Mouse (Mus musculus) lung, embryonic 14.5 days (tissue): ENCODE measurements around the gene Vgf. TPM values are rescaled to one million over a fixed set of nuclear protein-coding genes. Genes with fewer than 3 reads are reported as not detected.

Source experiments
- ATAC-seq: fragments of 200-750 bp; cut with Nextera tagmentation; 2 replicates; pipeline ENCODE4 v1.8.0; 2017; ENCODE audit warnings: mild to moderate bottlenecking, moderate TSS enrichment, moderate library complexity; ENCODE audit not compliant: insufficient read depth
- DNase-seq: peaks from one replicate; pipeline ENCODE4 v3.0.0-alpha.2; 2015
- H3K27ac ChIP-seq: fragments of 300-500 bp; sonication (generic); 2 replicates; pipeline ENCODE4 v1.5.1; 2014; ENCODE audit warnings: low read depth, mild to moderate bottlenecking, moderate library complexity
- H3K27me3 ChIP-seq: fragments of 300-500 bp; sonication (generic); 2 replicates; pipeline ENCODE4 v1.6.1; 2014; ENCODE audit warnings: low read length, control low read depth; ENCODE audit not compliant: insufficient read depth
- H3K36me3 ChIP-seq: fragments of 300-500 bp; sonication (generic); 2 replicates; pipeline ENCODE4 v1.6.1; 2014; ENCODE audit warnings: control low read depth; ENCODE audit not compliant: insufficient read depth
- H3K4me1 ChIP-seq: fragments of 300-500 bp; sonication (generic); 2 replicates; pipeline ENCODE4 v1.6.1; 2014; ENCODE audit warnings: antibody characterized with exemption, control low read depth; ENCODE audit not compliant: insufficient read depth
- H3K4me2 ChIP-seq: fragments of 300-500 bp; sonication (generic); 2 replicates; pipeline ENCODE4 v1.6.1; 2014; ENCODE audit warnings: mild to moderate bottlenecking
- H3K4me3 ChIP-seq: fragments of 300-500 bp; sonication (generic); 2 replicates; pipeline ENCODE4 v1.5.1; 2014; ENCODE audit warnings: low read depth, low read length
- H3K9ac ChIP-seq: fragments of 300-500 bp; sonication (generic); 2 replicates; pipeline ENCODE4 v1.6.1; 2014
- H3K9me3 ChIP-seq: fragments of 300-500 bp; sonication (generic); 2 replicates; pipeline ENCODE4 v1.6.1; 2016; ENCODE audit warnings: low read depth, low read length, control low read depth
- CTCF ChIP-seq: IDR thresholded peaks from 2 replicates; pipeline ENCODE4 v1.5.1; 2016; ENCODE audit warnings: antibody characterized with exemption, low read depth
- WGBS: fragments of 180-500 bp; shearing (Covaris S2); extraction: QIAGEN DNeasy Blood & Tissue Kit; methylation state at CpG from one replicate; pipeline ENCODE4 v1.1.7; 2014; 5-methylcytosine and 5-hydroxymethylcytosine counted together
- polyA plus RNA-seq: library from polyadenylated mRNA; unstranded; fragments of >200 nt; fragmentation: Nextera tagmentation; extraction: Ambion mirVana; gene quantifications from 2 replicates; pipeline ENCODE4 v1.2.1, GENCODE M21; 2014

The Vgf gene
- polyA plus RNA-seq, 1 experiment from 2014 or later: 0.13 TPM

DNA sequence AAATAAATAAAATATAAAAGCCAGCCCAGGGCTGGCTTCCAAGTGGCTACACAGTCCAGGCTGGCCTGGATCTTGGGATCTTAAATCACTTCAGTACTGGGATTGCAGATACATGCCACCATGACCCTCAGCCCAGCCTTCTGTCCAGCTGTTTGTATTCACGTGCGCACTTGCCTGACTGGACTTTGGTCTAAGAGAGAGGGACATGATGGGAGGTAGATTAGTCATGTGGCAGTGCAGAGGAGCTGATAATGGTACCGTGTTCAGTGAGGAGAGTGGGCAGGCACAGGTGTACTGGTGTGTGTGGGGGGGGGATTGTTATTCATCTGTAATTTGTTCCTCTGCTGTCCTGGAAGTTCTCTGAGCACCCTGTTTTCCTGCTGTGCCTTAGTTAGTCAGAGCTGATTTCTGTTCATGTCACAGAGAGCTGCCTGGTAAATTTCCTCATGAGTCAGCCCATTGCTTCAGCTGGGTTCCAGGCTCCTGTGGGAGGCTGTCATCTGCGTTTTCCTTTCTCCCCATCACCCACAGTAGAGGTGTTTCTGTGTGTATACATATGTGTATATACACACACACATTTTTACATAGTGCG lies 25.8 kb downstream of the Vgf start:
- Histone ChIP-seq H3K9ac (no peak overlapping the region), H3K4me2 (no peak overlapping the region), H3K4me3 (no peak overlapping the region), H3K27me3 (no peaks in the 10 kb centered on the region), H3K9me3 (no peaks in the 10 kb centered on the region), H3K4me1 (no peaks in the 10 kb centered on the region), H3K27ac (no peak overlapping the region), H3K36me3 (no peaks in the 10 kb centered on the region)
- TF ChIP-seq CTCF: no peak
- WGBS: 73% methylated on average over 5 of the region's 5 CpGs
- ATAC-seq (no peak), DNase-seq (no peak)

GRCm38 (mm10) chr5:137054299-137054698 lies 28.1 kb downstream of the Vgf start:
- WGBS: 79% methylated on average over 7 of the region's 7 CpGs
- no peak overlapping the region for H3K4me3 ChIP-seq

DNA sequence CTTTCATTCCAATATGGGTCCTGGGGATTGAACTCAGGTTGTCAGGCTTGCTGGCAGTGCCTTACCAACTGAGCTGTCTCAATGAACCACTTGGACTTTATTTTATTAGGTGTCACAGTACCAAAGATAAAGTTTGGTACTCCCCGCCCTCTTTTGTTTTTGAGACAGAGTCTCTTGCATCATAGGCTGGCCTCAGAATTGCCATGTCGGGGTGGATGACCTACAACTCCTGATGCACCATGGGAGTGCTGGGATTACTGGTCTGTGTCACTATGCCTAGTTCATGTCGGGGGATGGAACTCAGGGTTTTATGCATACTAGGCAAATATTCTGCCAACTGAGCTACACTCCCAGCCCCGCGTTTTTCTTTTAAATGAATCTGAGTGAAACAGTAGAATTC lies 28.7 kb downstream of the Vgf start:
- Histone ChIP-seq H3K4me1 (no peaks in the 10 kb centered on the region), H3K27me3 (no peaks in the 10 kb centered on the region), H3K4me2 (no peak overlapping the region), H3K4me3 (no peak overlapping the region), H3K9me3 (no peaks in the 10 kb centered on the region), H3K36me3 (no peaks in the 10 kb centered on the region), H3K27ac (no peak overlapping the region), H3K9ac (no peak overlapping the region)
- TF ChIP-seq CTCF: no peak
- ATAC-seq (no peak), DNase-seq (no peak)
- 77% methylated on average over 5 of the region's 5 CpGs for WGBS

More at GRCm38 (mm10) chr5:137054299-137054698, 28.1 kb downstream of the Vgf start:
- Histone ChIP-seq H3K9ac (no peak overlapping the region), H3K27me3 (no peaks in the 10 kb centered on the region), H3K9me3 (no peaks in the 10 kb centered on the region), H3K4me2 (no peak overlapping the region), H3K27ac (no peak overlapping the region), H3K4me1 (no peaks in the 10 kb centered on the region), H3K36me3 (no peaks in the 10 kb centered on the region)
- no peak for TF ChIP-seq CTCF
- ATAC-seq (no peak), DNase-seq (no peak)

- TF ChIP-seq CTCF: peak; percentile 62
- DNase-seq: peak; percentile 68
- no peaks in the 10 kb centered on the region for H3K4me1 ChIP-seq
- no peak overlapping the region for H3K4me2 ChIP-seq
- no peak for ATAC-seq
- no peak overlapping the region for H3K27ac ChIP-seq
- no peak overlapping the region for H3K9ac ChIP-seq
- no peaks in the 10 kb centered on the region for H3K9me3 ChIP-seq
- H3K27me3 ChIP-seq: no peaks in the 10 kb centered on the region
- no peak overlapping the region for H3K4me3 ChIP-seq
- WGBS: 16% methylated on average over 11 of the region's 12 CpGs
- H3K36me3 ChIP-seq: no peaks in the 10 kb centered on the region
These were observed 35.8 kb downstream of the Vgf start for GRCm38 (mm10) chr5:137061809-137062481.

DNA sequence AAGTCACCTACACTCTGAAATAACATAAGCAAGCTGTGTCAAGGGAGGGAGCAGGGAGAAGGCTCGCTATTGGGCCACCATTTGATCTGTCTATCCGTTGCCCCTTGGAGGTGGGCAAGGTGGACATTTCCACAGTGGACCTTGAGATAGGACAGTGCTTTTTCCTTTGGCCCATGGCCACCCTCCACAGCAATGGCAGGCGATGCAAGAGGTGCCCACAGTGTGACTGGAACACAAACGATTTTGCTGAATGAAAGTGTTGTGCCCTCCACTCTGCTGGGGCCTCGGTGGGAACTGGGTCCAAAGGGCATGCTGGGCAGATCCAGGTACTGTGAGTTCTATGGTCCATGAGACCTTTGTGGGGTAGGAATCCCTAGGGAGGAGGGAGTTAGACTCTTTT lies 36.4 kb downstream of the Vgf start:
- DNase-seq (no peak), ATAC-seq (no peak)
- Histone ChIP-seq H3K9ac (no peak overlapping the region), H3K4me2 (no peak overlapping the region), H3K4me3 (no peak overlapping the region), H3K27ac (no peak overlapping the region), H3K36me3 (no peaks in the 10 kb centered on the region), H3K9me3 (no peaks in the 10 kb centered on the region), H3K27me3 (no peaks in the 10 kb centered on the region), H3K4me1 (no peaks in the 10 kb centered on the region)
- WGBS: 78% methylated on average over 5 of the region's 5 CpGs
- TF ChIP-seq CTCF: no peak

DNA sequence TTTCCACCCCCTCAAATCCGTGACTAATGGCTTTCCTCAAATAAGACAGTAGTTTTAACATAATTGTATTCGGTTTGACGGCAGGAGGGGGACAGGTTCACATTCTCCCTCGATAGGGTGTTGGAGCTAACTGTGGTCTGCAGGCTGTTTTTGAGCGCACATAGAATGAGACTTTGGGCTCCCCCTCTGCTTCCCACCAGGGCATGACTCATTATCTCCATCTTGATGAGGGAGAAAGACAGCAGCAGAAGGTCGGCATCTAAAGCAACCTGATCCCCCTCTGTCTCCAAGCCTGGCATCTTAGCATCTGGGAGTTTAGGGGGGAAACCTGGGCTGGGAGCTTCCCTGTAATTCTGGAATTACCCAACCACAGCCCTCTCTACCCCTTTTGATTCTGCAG lies 39.3 kb downstream of the Vgf start:
- H3K9me3 ChIP-seq: no peaks in the 10 kb centered on the region
- no peak for DNase-seq
- TF ChIP-seq CTCF: no peak
- H3K27me3 ChIP-seq: no peaks in the 10 kb centered on the region
- no peaks in the 10 kb centered on the region for H3K4me1 ChIP-seq
- H3K4me3 ChIP-seq: no peak overlapping the region
- no peak overlapping the region for H3K4me2 ChIP-seq
- H3K27ac ChIP-seq: no peak overlapping the region
- no peak for ATAC-seq
- H3K36me3 ChIP-seq: no peaks in the 10 kb centered on the region
- H3K9ac ChIP-seq: no peak overlapping the region
- WGBS: 65% methylated on average over 6 of the region's 6 CpGs

DNA sequence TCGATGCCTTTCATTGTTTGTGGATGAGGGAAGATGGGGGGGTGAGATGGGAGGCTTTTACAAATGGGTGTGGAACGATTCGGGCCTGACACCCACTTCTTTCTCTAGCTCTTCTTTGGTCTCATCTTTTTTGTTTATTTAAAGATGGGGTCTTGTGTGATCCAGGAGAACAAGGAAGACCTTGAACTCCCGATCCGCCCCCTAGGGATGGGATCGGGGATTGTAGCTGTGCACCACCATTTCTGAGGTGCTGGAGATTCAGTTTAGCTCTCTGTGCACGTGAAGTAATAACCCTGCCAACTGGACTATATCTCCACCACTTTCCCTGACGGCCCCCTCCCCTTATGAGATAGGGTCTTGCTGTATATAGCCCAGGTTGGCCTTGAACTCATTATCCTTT lies 39.7 kb downstream of the Vgf start:
- Histone ChIP-seq H3K4me1 (no peaks in the 10 kb centered on the region), H3K36me3 (no peaks in the 10 kb centered on the region), H3K4me2 (no peak overlapping the region), H3K9ac (no peak overlapping the region), H3K27me3 (no peaks in the 10 kb centered on the region), H3K4me3 (no peak overlapping the region), H3K27ac (no peak overlapping the region), H3K9me3 (no peaks in the 10 kb centered on the region)
- TF ChIP-seq CTCF: 0 out of 2 replicates have a peak, but pooled peaks have one; percentile 7
- 56% methylated on average over 8 of the region's 8 CpGs for WGBS
- no peak for DNase-seq
- ATAC-seq: no peak
